Mouse (Mus musculus): Measurements from ENCODE around the gene Slc25a41. TPM values are rescaled to one million over a fixed set of nuclear protein-coding genes. Genes with fewer than 3 reads are reported as not detected.
A peak's percentile ranks its signal among the peaks of the same experiment; 100 is the strongest.
"Not testable (repeated sequence)": the region's sequence is repeated elsewhere in the genome, so short reads cannot be mapped to it uniquely, and the experiment has no call there.

The Slc25a41 gene
- polyA plus RNA-seq, 1 experiment from 2014 or later, result not detected

DNA sequence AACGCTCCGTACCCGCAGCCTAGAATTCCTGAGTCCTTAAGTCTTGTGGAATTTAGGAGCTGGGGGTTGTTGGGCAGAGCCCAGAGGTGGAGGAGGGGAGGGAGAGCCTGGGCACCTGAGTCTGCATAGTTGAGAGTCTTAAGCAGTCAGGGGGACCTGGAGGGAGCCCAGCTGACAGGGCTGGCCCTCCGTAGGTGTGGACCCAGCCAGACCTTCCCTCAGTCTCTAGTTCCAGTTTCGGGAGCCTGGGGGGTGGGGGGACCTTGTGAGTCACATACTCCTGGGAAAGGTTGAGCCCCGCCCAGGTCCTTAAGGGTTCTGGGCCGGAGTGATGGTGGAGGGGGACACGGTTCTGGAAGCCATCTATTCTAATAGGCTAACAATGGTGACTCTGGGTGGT is 21.6 kb upstream of the Slc25a41 start:
- Histone ChIP-seq H3K36me3 (no peaks in the 10 kb centered on the region), H3K27me3 (replicated peaks) (peaks cover 72% of the 10 kb centered on the region), H3K27ac (replicated peaks) (no peak overlapping the region), H3K9ac (no peak overlapping the region; the same call in 1 of the 2 replicates), H3K4me1 (peaks cover 29% of the 10 kb centered on the region), H3K9me3 (no peaks in the 10 kb centered on the region), H3K4me3 (no peak overlapping the region), H3K4me2 (peak overlapping the region; percentile 75; the same call in 1 of the 2 replicates)
- ATAC-seq (ENCODE audit: extremely low read depth, insufficient number of reproducible peaks, low FRiP score, low TSS enrichment), result no peak
- 14% methylated on average over 8 of the region's 8 CpGs for WGBS

DNA sequence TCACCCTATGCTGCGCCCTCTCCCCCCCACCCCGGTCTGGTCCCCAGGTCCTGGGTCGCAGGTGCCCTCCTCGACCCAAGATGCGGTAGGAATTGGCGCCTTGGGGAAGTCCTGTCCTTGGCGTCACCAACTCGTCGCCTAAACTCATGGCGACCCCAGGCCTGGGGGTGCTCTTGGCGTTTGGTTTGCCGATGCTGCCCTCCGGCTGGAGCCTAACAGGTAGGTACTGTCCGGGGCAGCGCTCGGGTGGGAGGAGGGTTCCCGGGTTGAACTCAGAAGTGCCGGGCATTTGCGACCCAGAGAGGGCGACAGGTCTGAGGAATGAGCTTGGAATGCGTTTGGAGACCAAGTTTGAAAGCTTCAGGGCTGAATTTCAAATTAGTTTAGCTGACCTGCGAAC is 21.1 kb upstream of the Slc25a41 start:
- no peak for ATAC-seq (ENCODE audit: extremely low read depth, insufficient number of reproducible peaks, low FRiP score, low TSS enrichment)
- Histone ChIP-seq H3K9ac (peak overlapping the region; percentile 17), H3K36me3 (peaks cover under 1% of the 10 kb centered on the region; the same call in 1 of the 2 replicates), H3K4me2 (peak overlapping the region; percentile 75), H3K27ac (replicated peaks) (no peak overlapping the region), H3K9me3 (no peaks in the 10 kb centered on the region), H3K4me3 (peak overlapping the region; percentile 49), H3K4me1 (peaks cover 33% of the 10 kb centered on the region), H3K27me3 (replicated peaks) (peaks cover 67% of the 10 kb centered on the region)
- WGBS, result under 1% methylated on average over 22 of the region's 22 CpGs

DNA sequence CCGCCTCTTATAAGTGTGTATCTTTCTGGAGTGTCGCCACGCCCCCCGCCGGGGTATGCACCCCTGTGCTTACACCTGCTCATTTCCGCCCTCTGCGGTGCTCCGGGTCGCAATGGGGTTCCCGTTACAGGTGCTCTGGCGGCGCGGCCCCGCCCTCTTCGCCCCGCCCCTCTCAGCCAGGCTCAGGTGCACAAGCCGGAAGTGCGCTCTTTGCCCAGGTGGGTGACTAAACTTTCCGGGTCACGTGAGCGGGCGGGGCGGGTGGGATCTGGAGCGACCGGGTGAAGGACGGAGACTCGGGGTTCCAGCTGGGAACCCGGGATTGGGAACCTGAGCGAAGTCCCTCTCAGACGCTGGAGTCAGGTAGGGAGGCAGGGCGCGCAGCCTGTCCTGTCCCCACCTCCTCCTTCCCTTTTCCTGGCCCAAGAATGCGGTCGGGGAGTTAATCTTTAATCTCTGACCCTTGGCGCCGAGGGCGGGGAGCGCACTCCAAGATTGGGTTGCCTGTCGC is 20.6 kb upstream of the Slc25a41 start:
- 2% methylated on average over 39 of the region's 39 CpGs for WGBS
- Histone ChIP-seq H3K4me1 (peaks cover 33% of the 10 kb centered on the region), H3K27me3 (replicated peaks) (peaks cover 62% of the 10 kb centered on the region), H3K4me2 (peak overlapping the region; percentile 75), H3K9me3 (no peaks in the 10 kb centered on the region), H3K4me3 (peak overlapping the region; percentile 49), H3K27ac (replicated peaks) (no peak overlapping the region), H3K36me3 (peaks cover 5% of the 10 kb centered on the region), H3K9ac (peak overlapping the region; percentile 17)
- no peak for ATAC-seq (ENCODE audit: extremely low read depth, insufficient number of reproducible peaks, low FRiP score, low TSS enrichment)

DNA sequence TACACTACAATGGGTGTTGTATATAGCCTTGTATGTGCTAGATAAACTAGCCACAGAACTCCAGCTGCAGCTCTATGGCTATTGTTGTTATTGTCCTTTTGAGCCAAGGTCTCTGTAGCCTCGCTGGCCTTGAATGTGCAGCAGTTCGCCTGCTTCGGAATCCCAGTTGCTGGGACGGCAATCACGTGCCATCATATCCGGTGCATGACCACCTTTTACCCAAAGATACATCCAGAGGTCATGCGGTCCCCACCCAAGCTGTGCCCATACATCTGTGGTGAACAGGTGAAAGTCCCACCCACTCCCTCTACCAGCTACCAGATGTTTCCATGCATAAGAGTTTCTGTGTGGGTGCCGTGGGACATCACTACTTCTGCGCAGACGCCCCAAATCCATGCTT is 19.6 kb upstream of the Slc25a41 start:
- Histone ChIP-seq H3K9ac (0 out of 2 replicates have a peak overlapping the region, but pooled peaks have one; percentile 66), H3K27me3 (replicated peaks) (peaks cover 52% of the 10 kb centered on the region), H3K9me3 (no peaks in the 10 kb centered on the region), H3K27ac (replicated peaks) (no peak overlapping the region), H3K4me2 (peak overlapping the region; percentile 74), H3K36me3 (peaks cover 13% of the 10 kb centered on the region), H3K4me3 (peak overlapping the region; percentile 85; the same call in 1 of the 2 replicates), H3K4me1 (peaks cover 33% of the 10 kb centered on the region)
- WGBS, result 37% methylated on average over 10 of the region's 10 CpGs
- no peak for ATAC-seq (ENCODE audit: extremely low read depth, insufficient number of reproducible peaks, low FRiP score, low TSS enrichment)

DNA sequence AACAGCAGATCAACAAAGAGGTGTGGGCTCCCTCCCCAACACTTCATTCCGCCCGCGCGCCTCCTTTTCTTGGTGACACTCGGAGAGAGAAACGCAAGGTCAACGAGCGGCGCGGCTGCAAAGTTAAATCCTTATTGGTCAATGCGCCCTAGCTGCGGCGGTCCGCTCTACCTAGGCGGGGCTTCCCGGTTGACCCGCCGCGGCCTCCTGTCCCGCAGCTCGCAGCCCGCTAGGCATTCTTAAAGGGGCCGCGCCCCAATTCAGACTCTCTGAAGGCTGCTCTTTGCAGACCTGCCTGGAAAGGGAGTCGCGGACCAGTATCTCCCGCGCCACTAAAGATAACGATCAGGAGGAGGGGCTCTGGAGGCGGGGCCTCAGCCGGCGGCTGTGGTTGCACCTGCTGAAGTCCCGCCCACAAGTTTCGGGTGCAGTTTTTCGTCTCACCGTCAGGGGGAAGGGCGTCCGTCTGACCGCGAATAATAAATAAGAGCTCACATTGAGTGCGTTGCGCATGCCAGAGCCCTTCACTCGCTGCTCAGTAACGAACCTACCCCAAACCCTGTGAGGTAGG is 18.9 kb upstream of the Slc25a41 start:
- peak overlapping the region; percentile 85 for H3K4me3 ChIP-seq
- ATAC-seq (ENCODE audit: extremely low read depth, insufficient number of reproducible peaks, low FRiP score, low TSS enrichment), result peak; percentile 85
- H3K9ac ChIP-seq, result peak overlapping the region; percentile 90
- peak overlapping the region; percentile 67 for H3K27ac ChIP-seq (replicated peaks)
- peaks cover 20% of the 10 kb centered on the region for H3K36me3 ChIP-seq
- no peaks in the 10 kb centered on the region for H3K9me3 ChIP-seq
- H3K4me1 ChIP-seq, result peaks cover 33% of the 10 kb centered on the region
- peak overlapping the region; percentile 74 for H3K4me2 ChIP-seq
- H3K27me3 ChIP-seq (replicated peaks), result peaks cover 45% of the 10 kb centered on the region
- WGBS, result under 1% methylated on average over 44 of the region's 44 CpGs

DNA sequence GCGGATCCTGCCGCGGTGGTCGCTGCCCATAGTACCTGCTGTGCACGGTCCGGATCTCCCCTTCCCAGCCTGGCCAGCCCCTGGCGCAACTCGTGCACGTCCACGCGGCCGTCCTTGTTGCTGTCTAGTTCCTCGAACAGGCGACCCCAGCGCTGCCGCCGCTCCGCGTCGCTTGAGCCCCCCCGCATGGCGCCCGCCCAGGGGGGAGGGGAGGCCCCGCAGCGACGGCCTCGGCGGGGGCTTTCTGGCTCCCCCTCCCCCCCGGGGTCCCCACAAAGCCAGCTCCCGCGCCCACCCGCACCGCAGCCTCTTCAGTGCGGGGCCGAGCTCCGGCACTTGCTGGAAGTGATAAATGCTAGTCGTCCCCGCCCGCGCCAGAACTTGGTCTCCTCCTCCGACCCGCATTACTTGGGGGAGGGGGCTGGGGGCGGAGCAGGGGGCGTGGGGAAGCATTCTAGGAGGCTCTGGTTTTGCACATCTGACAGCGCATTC is 18.1 kb upstream of the Slc25a41 start, which contains the start of gene Slc25a23:
Gene Slc25a23, minus strand, starts transcription at position 378 of the 492 bp plus-strand sequence.
- peaks cover 33% of the 10 kb centered on the region for H3K4me1 ChIP-seq
- peak within 1 kb of the TSS; percentile 90 for H3K9ac ChIP-seq
- H3K4me2 ChIP-seq, result peak within 1 kb of the TSS; percentile 74
- WGBS, result under 1% methylated on average over 39 of the region's 45 CpGs
- no peaks in the 10 kb centered on the region for H3K9me3 ChIP-seq
- peak within 1 kb of the TSS; percentile 67 for H3K27ac ChIP-seq (replicated peaks)
- peak; percentile 17; the same call in 1 of the 2 replicates for ATAC-seq (ENCODE audit: extremely low read depth, insufficient number of reproducible peaks, low FRiP score, low TSS enrichment)
- peak within 1 kb of the TSS; percentile 85 for H3K4me3 ChIP-seq
- peaks cover 27% of the 10 kb centered on the region for H3K36me3 ChIP-seq
- peaks cover 37% of the 10 kb centered on the region for H3K27me3 ChIP-seq (replicated peaks)

DNA sequence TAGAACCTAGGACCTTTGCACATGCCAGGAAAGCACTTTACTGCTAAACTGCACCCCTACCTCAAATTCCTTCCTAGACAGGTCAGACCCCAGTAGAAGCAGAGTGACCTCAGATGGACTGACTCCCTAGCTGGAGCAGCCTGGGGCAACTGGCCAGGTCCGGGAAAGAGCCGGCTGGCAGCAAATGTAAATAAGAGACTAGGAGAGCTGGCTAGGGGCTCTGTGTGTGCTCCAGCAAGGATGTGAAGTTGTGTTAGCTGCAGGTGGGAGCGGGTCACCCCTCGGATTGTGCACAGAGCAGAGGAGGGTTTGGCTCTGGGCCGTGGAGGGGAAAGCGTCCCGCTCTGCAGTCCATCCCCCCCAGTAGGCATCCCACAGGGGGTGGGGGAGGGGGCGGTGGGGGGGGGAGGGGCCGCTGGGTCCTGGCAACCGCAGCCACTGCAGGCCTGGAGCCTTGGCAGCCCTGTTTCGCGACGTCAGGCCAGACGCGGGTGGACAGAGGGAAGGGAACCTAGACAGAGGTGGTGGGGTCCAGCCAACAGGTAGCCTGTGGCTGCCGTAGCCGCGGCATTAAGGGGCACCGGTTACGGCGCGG is 17.5 kb upstream of the Slc25a41 start, which contains the start of gene Crb3:
Gene Crb3, plus strand, starts transcription at position 215 of the 595 bp plus-strand sequence.
- Histone ChIP-seq H3K36me3 (peaks cover 33% of the 10 kb centered on the region), H3K27ac (replicated peaks) (peak within 1 kb of the TSS; percentile 67), H3K4me2 (peak within 1 kb of the TSS; percentile 74), H3K4me1 (peaks cover 33% of the 10 kb centered on the region), H3K9me3 (no peaks in the 10 kb centered on the region), H3K9ac (peak within 1 kb of the TSS; percentile 90), H3K4me3 (peak within 1 kb of the TSS; percentile 85), H3K27me3 (replicated peaks) (peaks cover 31% of the 10 kb centered on the region)
- WGBS, result under 1% methylated on average over 12 of the region's 22 CpGs
- ATAC-seq (ENCODE audit: extremely low read depth, insufficient number of reproducible peaks, low FRiP score, low TSS enrichment), result no peak

DNA sequence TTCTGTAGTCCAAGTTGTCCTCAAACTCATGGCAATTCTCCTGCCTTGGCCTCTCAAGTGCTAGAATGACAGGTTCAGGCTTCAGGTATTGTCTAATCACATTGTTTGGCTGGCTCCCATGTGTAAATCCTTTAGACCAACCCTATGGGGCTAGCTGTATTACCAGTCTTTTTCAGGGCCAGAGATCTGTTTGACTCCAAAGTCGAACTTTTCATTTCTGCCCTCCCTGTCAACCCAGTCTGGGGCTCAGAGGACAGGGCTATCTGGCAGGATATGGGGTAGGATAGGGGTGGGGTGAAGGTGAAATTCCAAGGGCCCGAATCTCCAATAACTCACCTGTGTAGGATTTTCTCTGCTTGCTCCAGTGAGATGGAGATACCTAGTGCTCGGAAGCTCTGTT is 14.8 kb upstream of the Slc25a41 start:
- WGBS, result 77% methylated on average over 3 of the region's 3 CpGs
- H3K9ac ChIP-seq, result no peak overlapping the region
- peaks cover 22% of the 10 kb centered on the region for H3K4me1 ChIP-seq
- no peak for ATAC-seq (ENCODE audit: extremely low read depth, insufficient number of reproducible peaks, low FRiP score, low TSS enrichment)
- H3K9me3 ChIP-seq, result no peaks in the 10 kb centered on the region
- peaks cover 60% of the 10 kb centered on the region for H3K36me3 ChIP-seq
- peaks cover 5% of the 10 kb centered on the region for H3K27me3 ChIP-seq (replicated peaks)
- no peak overlapping the region for H3K4me2 ChIP-seq
- H3K27ac ChIP-seq (replicated peaks), result no peak overlapping the region
- H3K4me3 ChIP-seq, result no peak overlapping the region

DNA sequence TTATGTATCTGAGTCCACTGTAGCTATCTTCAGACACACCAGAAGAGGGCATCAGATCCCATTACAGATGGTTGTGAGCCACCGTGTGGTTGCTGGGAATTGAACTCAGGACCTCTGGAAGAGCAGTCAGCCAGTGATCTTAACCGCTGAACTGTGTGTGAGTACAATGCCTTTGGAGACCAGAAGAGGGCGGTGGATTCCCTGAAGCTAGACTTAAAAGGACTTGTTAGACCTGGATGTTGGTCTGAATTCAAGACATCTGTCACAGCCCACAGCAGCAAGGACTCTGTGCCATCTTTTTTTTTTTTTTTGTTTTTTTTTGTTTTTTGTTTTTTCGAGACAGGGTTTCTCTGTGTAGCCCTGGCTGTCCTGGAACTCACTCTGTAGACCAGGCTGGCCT is 10.2 kb upstream of the Slc25a41 start:
- H3K9ac ChIP-seq; H3K9me3 ChIP-seq; ATAC-seq (ENCODE audit: extremely low read depth, insufficient number of reproducible peaks, low FRiP score, low TSS enrichment); H3K27ac ChIP-seq (replicated peaks); H3K27me3 ChIP-seq (replicated peaks); H3K4me2 ChIP-seq; H3K4me1 ChIP-seq; H3K4me3 ChIP-seq: not testable (repeated sequence)
- peaks cover 80% of the 10 kb centered on the region for H3K36me3 ChIP-seq
- WGBS, result 83% methylated on average over 4 of the region's 4 CpGs

DNA sequence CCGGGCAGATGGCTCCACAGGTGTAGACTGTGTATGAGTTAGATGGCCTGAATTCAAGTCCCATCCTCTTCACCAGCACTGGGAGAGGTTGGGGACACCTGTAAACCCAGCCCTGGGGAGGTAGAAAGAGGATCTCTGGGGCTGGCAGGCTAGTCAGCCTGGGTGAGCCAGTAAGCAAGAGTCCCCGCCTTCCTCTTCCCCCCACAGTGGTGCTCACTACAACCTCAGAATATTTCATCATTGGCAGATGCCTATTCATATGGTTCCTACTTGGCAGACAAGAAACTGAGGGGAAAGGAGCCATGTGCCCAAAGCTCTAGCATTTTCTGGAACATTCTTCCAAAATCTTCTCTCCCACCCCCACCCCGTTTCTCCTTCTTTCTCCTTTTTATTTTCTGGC is 7.4 kb upstream of the Slc25a41 start:
- ATAC-seq (ENCODE audit: extremely low read depth, insufficient number of reproducible peaks, low FRiP score, low TSS enrichment), result no peak
- 91% methylated on average over 3 of the region's 3 CpGs for WGBS
- peaks cover 70% of the 10 kb centered on the region for H3K36me3 ChIP-seq

DNA sequence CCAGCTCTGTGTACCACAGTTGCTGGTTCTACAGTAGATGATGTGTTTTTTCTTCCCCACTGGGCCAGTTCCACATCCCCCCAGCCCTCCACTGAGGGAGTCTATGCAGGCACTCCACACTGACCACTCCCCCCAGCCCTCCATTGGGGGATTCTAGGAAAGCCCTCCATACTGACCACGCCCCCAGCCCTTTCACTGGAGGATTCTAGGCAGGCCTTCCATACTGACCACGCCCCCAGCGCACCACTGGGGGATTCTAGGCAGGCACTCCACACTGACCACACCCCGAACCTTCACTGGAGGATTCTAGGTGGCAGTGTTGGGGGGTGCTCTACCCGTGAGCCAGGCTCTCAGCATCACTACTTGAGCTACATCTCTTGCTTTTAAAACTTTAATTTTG is 6.0 kb upstream of the Slc25a41 start:
- no peaks in the 10 kb centered on the region for H3K9me3 ChIP-seq
- ATAC-seq (ENCODE audit: extremely low read depth, insufficient number of reproducible peaks, low FRiP score, low TSS enrichment), result no peak
- H3K27ac ChIP-seq (replicated peaks), result no peak overlapping the region
- H3K4me1 ChIP-seq, result peaks cover 6% of the 10 kb centered on the region
- peaks cover 56% of the 10 kb centered on the region for H3K36me3 ChIP-seq
- H3K27me3 ChIP-seq (replicated peaks), result no peaks in the 10 kb centered on the region
- no peak overlapping the region for H3K9ac ChIP-seq
- WGBS, result 25% methylated on average over 5 of the region's 5 CpGs
- H3K4me3 ChIP-seq, result no peak overlapping the region
- H3K4me2 ChIP-seq, result no peak overlapping the region

More for the DNA sequence above, 7.4 kb upstream of the Slc25a41 start:
- no peaks in the 10 kb centered on the region for H3K27me3 ChIP-seq (replicated peaks)
- no peak overlapping the region for H3K4me2 ChIP-seq
- H3K9me3 ChIP-seq, result no peaks in the 10 kb centered on the region
- H3K4me1 ChIP-seq, result no peaks in the 10 kb centered on the region
- no peak overlapping the region for H3K27ac ChIP-seq (replicated peaks)
- H3K4me3 ChIP-seq, result no peak overlapping the region
- no peak overlapping the region for H3K9ac ChIP-seq
